10 mouse cellular contexts compared by ENCODE assay signal in the genomic region with DNA sequence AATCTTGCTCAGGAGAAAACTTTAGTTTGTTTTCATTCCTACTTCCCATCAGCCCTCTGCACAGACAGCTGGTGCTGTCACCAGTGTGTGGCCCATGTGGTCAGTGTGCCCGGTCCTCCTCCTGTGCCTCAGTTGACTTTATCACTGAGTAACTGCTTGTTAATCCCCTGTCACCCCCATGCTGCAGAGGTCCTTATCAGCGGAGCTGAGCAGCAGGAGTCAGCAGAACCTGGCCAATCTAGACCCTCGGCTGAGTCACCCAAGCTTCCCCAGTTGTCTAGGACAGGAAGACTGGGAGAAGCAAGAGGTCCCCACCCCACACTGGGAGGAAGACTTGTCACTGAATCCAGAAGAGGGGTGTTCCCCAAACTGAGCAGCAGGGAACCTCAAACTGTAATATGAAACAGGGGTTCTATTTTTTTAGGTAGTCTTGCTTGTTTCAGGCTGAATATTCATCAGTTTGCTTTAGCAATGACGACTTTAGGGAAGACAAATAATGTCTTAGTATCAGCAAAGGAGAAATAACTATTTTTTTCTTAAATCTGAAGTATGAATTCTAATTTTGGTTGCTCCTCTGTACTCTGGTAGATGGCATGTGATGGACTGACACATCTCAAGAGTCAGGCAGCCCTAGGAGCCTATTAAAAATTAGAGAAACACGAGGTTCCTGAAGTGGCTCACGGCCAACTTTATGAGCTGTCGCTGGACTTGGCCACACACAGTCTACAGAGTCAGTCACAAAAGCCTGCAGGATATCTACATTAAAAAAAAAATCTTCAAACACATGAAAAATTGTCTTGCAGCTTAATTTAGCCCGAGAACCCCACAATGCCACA. TPM values are rescaled to one million over a fixed set of nuclear protein-coding genes. Genes with fewer than 3 reads are reported as not detected.
DNase-seq lines count a peak whose midpoint lies in the region; ATAC-seq and TF ChIP-seq lines count a peak whose summit lies in the region.
"Had no signal": no experiment of that assay in that cellular context is flagged by ENCODE, and none has a peak within 500 bp of the region (broad histone marks: within the 10 kb centered on the region; RNA-seq: fewer than 3 reads in every experiment).

No protein-coding gene starts in this region.

- peak; percentile 77 for ATAC-seq in common myeloid progenitor, adult 5-6 weeks (replicated peaks; ENCODE audit: low read depth, poor library complexity, severe bottlenecking)
- ATAC-seq in liver, embryonic 11.5 days (replicated peaks; ENCODE audit: low FRiP score): peak; percentile 92
- ATAC-seq: midbrain, embryonic 16.5 days had no signal

- H3K79me2 ChIP-seq in heart, adult 2 months (replicated peaks; ENCODE audit: control insufficient read depth, insufficient read depth, low read length): peaks cover 11% of the 10 kb centered on the region

- peak overlapping the region; percentile 15 for H3K27ac ChIP-seq in heart, adult 2 months
- peak overlapping the region; percentile 65; the same call in 1 of the 2 replicates for H3K27ac ChIP-seq in liver, embryonic 11.5 days (ENCODE audit: low read depth, low read length)
- H3K27ac ChIP-seq: kidney, postnatal 0 days had no signal

- H3K36me3 ChIP-seq in heart, adult 2 months (ENCODE audit: control insufficient read depth, insufficient read depth, low read length): peaks cover 34% of the 10 kb centered on the region
- no peaks in the 10 kb centered on the region; the same call in 1 of the 2 replicates for H3K36me3 ChIP-seq in liver, embryonic 11.5 days (ENCODE audit: control insufficient read depth, insufficient read depth, low read length)

- no peak for DNase-seq in heart, adult 2 months
- no peak for DNase-seq in heart, postnatal 25 days (ENCODE audit: low spot score)
- DNase-seq in MN1 (ENCODE audit: low spot score): peak; percentile 44
- no peak for DNase-seq in liver, embryonic 11.5 days (ENCODE audit: low spot score)
- no peak for DNase-seq in gastrocnemius, postnatal 4 days (ENCODE audit: low spot score in 2 of 2)
- no peak for DNase-seq in left cerebral cortex, postnatal 10 days (ENCODE audit: extremely low spot score in 1 of 2, low spot score in 2 of 2)
- DNase-seq in ovary, postnatal 10 days (ENCODE audit: low spot score): no peak

- TF ChIP-seq CTCF in heart, adult 2 months (IDR thresholded peaks at IDR 0.05): no peak

- intact Hi-C loops in heart, adult 2 months (cut with DNase I): no loop called here
- intact Hi-C loops in heart, postnatal 25 days (cut with DNase I): no loop called here
- intact Hi-C loops in left cerebral cortex, postnatal 10 days (cut with DNase I): no loop called here

- 20% methylated on average over 8 of the region's 8 CpGs for WGBS in heart, adult 2 months
- WGBS in liver, embryonic 11.5 days: 49% methylated on average over 8 of the region's 8 CpGs

- peak overlapping the region; percentile 47 for H3K4me2 ChIP-seq in liver, embryonic 11.5 days

- TF ChIP-seq EP300 in heart, adult 2 months (IDR thresholded peaks at IDR 0.05; ENCODE audit: insufficient read depth, low read depth, low read length): 0 out of 2 replicates have a peak, but pooled peaks have one; percentile 14

- no peak overlapping the region for H3K4me3 ChIP-seq in heart, adult 2 months
- H3K4me3 ChIP-seq in liver, embryonic 11.5 days (ENCODE audit: low read depth, low read length): no peak overlapping the region

- no peaks in the 10 kb centered on the region for H3K9me3 ChIP-seq in liver, embryonic 11.5 days (ENCODE audit: control insufficient read depth, low read length)

- H3K4me1 ChIP-seq in heart, adult 2 months (ENCODE audit: control insufficient read depth, insufficient read depth, low read length): peaks cover 28% of the 10 kb centered on the region
- peaks cover 70% of the 10 kb centered on the region for H3K4me1 ChIP-seq in liver, embryonic 11.5 days (replicated peaks; ENCODE audit: control insufficient read depth, insufficient read depth, low read length)

- TF ChIP-seq POLR2A in heart, adult 2 months (IDR thresholded peaks at IDR 0.05; ENCODE audit: insufficient read depth, low read depth, low read length): no peak

- H3K27me3 ChIP-seq in heart, adult 2 months (ENCODE audit: control insufficient read depth, insufficient read depth, low read length): no peaks in the 10 kb centered on the region
- no peaks in the 10 kb centered on the region for H3K27me3 ChIP-seq in liver, embryonic 11.5 days (replicated peaks; ENCODE audit: control insufficient read depth, insufficient read depth, low read length)

- no peak overlapping the region for H3K9ac ChIP-seq in heart, adult 2 months (ENCODE audit: low read depth, low read length)
- H3K9ac ChIP-seq in liver, embryonic 11.5 days (ENCODE audit: low read depth, low read length): peak overlapping the region; percentile 26; the same call in 1 of the 2 replicates

RNA-seq across cellular contexts. Expression of gene Foxo3, which starts 31.9 kb away (rescaled TPM):
- 10 to 100 TPM; 72.5 to 89.5 TPM for total RNA-seq in heart, adult 2 months (2021)
- polyA plus RNA-seq in heart, adult 2 months (2012; rRNA removed): 26.7 and 32.7 TPM in 2 replicates
- 10 to 100 TPM; 69.7 to 90.2 TPM for total RNA-seq in heart, postnatal 25 days (2021)
- 46.1 and 57.6 TPM in 2 replicates for total RNA-seq in common myeloid progenitor, adult 5-6 weeks (2017)
- 11.7 and 12.3 TPM in 2 replicates for polyA plus RNA-seq in liver, embryonic 11.5 days (2014; fragmentation: Nextera tagmentation; extraction: Ambion mirVana)
- total RNA-seq in gastrocnemius, postnatal 4 days (2021): 10 to 100 TPM; 43.8 to 46.4 TPM
- total RNA-seq in left cerebral cortex, postnatal 10 days (2021): 10 to 100 TPM; 40.0 to 46.8 TPM
